Mouse (Mus musculus) lung, embryonic 14.5 days (tissue): ENCODE results near the gene Cemip2. TPM values are rescaled to one million over a fixed set of nuclear protein-coding genes. Genes with fewer than 3 reads are reported as not detected.

Source experiments
- ATAC-seq: fragments of 200-750 bp; cut with Nextera tagmentation; 2 replicates; pipeline ENCODE4 v1.8.0; 2017; ENCODE audit warnings: mild to moderate bottlenecking, moderate TSS enrichment, moderate library complexity; ENCODE audit not compliant: insufficient read depth
- DNase-seq: peaks from one replicate; pipeline ENCODE4 v3.0.0-alpha.2; 2015
- H3K27ac ChIP-seq: fragments of 300-500 bp; sonication (generic); 2 replicates; pipeline ENCODE4 v1.5.1; 2014; ENCODE audit warnings: low read depth, mild to moderate bottlenecking, moderate library complexity
- H3K27me3 ChIP-seq: fragments of 300-500 bp; sonication (generic); 2 replicates; pipeline ENCODE4 v1.6.1; 2014; ENCODE audit warnings: low read length, control low read depth; ENCODE audit not compliant: insufficient read depth
- H3K36me3 ChIP-seq: fragments of 300-500 bp; sonication (generic); 2 replicates; pipeline ENCODE4 v1.6.1; 2014; ENCODE audit warnings: control low read depth; ENCODE audit not compliant: insufficient read depth
- H3K4me1 ChIP-seq: fragments of 300-500 bp; sonication (generic); 2 replicates; pipeline ENCODE4 v1.6.1; 2014; ENCODE audit warnings: antibody characterized with exemption, control low read depth; ENCODE audit not compliant: insufficient read depth
- H3K4me2 ChIP-seq: fragments of 300-500 bp; sonication (generic); 2 replicates; pipeline ENCODE4 v1.6.1; 2014; ENCODE audit warnings: mild to moderate bottlenecking
- H3K4me3 ChIP-seq: fragments of 300-500 bp; sonication (generic); 2 replicates; pipeline ENCODE4 v1.5.1; 2014; ENCODE audit warnings: low read depth, low read length
- H3K9ac ChIP-seq: fragments of 300-500 bp; sonication (generic); 2 replicates; pipeline ENCODE4 v1.6.1; 2014
- H3K9me3 ChIP-seq: fragments of 300-500 bp; sonication (generic); 2 replicates; pipeline ENCODE4 v1.6.1; 2016; ENCODE audit warnings: low read depth, low read length, control low read depth
- CTCF ChIP-seq: IDR thresholded peaks from 2 replicates; pipeline ENCODE4 v1.5.1; 2016; ENCODE audit warnings: antibody characterized with exemption, low read depth
- WGBS: fragments of 180-500 bp; shearing (Covaris S2); extraction: QIAGEN DNeasy Blood & Tissue Kit; methylation state at CpG from one replicate; pipeline ENCODE4 v1.1.7; 2014; 5-methylcytosine and 5-hydroxymethylcytosine counted together
- polyA plus RNA-seq: library from polyadenylated mRNA; unstranded; fragments of >200 nt; fragmentation: Nextera tagmentation; extraction: Ambion mirVana; gene quantifications from 2 replicates; pipeline ENCODE4 v1.2.1, GENCODE M21; 2014

Gene Cemip2
- polyA plus RNA-seq, result 31.5 and 32.3 TPM in 2 replicates

DNA sequence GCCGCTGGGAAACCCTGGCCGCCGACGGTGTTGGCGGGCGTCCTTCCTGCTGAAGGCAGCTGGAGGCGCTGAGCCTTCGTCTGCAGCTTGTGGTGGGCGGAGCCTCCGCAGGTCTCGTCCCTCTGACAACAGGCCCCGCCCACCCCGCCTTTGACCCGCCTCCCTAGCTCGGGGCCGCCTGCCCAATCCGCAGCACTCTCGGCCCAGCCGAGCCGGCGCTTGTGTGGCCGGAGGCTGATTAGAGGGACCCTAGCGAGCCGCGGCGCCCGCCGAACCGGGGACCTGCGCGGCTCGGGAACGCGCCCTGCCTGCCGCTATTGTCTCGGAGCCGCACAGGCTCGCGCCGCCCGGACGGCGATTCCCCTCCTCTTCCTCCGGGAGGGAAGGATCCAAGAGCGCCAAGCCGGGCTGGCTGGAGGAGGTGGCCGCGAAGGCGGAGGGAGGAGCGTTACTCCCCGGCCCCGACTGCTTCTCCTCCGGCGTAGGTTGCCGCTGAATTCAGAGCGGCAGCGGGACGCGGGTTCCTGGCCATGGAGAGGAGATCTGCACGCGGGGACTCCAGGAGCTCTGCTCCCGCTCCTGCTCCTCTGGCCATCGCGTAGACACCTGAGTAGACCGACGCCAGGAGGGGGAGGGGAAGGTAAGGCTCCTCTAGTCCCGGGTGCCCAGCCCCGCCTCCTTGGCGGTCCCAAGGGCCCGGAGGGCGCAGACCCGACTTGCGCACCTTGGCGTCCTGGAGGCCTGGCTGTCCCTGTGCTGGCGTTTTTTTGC is at the start of gene Cemip2:
Gene Cemip2 (plus strand): TSS at position 196 of the 771 bp plus-strand sequence.
- under 1% methylated on average over 75 of the region's 75 CpGs for WGBS
- DNase-seq, result peak; percentile 96
- peak; percentile 97 for ATAC-seq
- Histone ChIP-seq H3K9me3 (no peaks in the 10 kb centered on the region), H3K4me2 (peak within 1 kb of the TSS; percentile 74), H3K4me3 (peak within 1 kb of the TSS; percentile 87), H3K27ac (peak within 1 kb of the TSS; percentile 94), H3K9ac (peak within 1 kb of the TSS; percentile 76), H3K36me3 (no peaks in the 10 kb centered on the region), H3K4me1 (peaks cover 18% of the 10 kb centered on the region; the same call in 1 of the 2 replicates), H3K27me3 (no peaks in the 10 kb centered on the region)
- TF ChIP-seq CTCF, result peak; percentile 67

- Histone ChIP-seq H3K36me3 (no peaks in the 10 kb centered on the region), H3K4me2 (no peak overlapping the region), H3K4me3 (no peak overlapping the region), H3K9me3 (no peaks in the 10 kb centered on the region), H3K27me3 (no peaks in the 10 kb centered on the region), H3K4me1 (no peaks in the 10 kb centered on the region), H3K9ac (no peak overlapping the region), H3K27ac (no peak overlapping the region)
- ATAC-seq (no peak), DNase-seq (no peak)
- TF ChIP-seq CTCF, result no peak
- WGBS, result 87% methylated on average over 6 of the region's 6 CpGs
Observed at GRCm38 (mm10) chr19:21728342-21728741, 49.8 kb upstream of the Cemip2 start.

DNA sequence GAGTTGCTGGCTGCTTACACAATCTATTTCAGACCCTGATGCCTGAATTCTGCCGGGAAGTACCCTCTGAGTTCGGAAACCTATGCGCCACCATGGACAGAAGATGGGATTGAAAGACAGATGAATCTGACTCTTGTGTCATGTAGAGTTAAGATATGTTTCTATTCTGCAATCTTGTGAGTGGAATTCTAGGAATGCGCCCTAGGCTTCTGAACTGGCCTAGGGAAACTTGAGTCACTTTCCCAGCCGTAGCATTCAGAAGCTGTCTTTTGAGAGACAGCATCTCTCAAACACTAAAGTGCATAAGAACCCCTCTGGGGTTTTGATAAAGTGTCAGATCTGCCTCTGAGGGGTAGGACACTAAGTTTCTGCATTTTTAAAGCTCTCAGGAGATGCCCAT is 46.3 kb upstream of the Cemip2 start:
- Histone ChIP-seq H3K4me2 (no peak overlapping the region), H3K4me3 (no peak overlapping the region), H3K9ac (no peak overlapping the region), H3K27ac (no peak overlapping the region), H3K9me3 (no peaks in the 10 kb centered on the region), H3K4me1 (no peaks in the 10 kb centered on the region), H3K36me3 (no peaks in the 10 kb centered on the region), H3K27me3 (no peaks in the 10 kb centered on the region)
- DNase-seq (no peak), ATAC-seq (no peak)
- WGBS, result 72% methylated on average over 5 of the region's 5 CpGs
- no peak for TF ChIP-seq CTCF

DNA sequence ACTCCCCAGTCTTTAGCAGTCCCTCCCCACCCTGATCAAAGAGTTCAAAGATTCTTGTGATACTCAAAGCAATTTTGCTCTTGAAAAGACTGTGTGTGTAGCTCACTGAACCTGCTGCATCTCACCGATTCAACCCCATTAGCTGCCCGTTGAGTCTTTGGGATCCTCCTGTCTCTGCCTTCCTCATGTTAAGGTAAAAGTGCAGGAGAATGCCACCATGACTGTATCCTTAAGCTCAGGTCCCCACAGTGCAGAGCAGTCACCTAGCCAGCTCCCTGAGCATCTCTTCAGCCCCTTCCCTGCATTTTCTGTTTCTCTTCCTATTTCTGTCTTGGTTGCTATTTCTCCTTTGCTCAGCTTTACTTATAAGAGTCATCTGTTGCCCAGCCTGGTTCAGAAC is 45.0 kb upstream of the Cemip2 start:
- Histone ChIP-seq H3K4me3 (no peak overlapping the region), H3K27ac (no peak overlapping the region), H3K9ac (no peak overlapping the region), H3K4me1 (0 out of 2 replicates have a peak, but pooled peaks cover 3% of the 10 kb centered on the region), H3K36me3 (no peaks in the 10 kb centered on the region), H3K27me3 (no peaks in the 10 kb centered on the region), H3K4me2 (no peak overlapping the region), H3K9me3 (no peaks in the 10 kb centered on the region)
- no peak for TF ChIP-seq CTCF
- DNase-seq (no peak), ATAC-seq (no peak)
- 87% methylated on average over 2 of the region's 2 CpGs for WGBS

- ATAC-seq (no peak), DNase-seq (peak; percentile 84)
- peak; percentile 67 for TF ChIP-seq CTCF
- no peak overlapping the region for H3K9ac ChIP-seq
- H3K4me1 ChIP-seq, result 0 out of 2 replicates have a peak, but pooled peaks cover 3% of the 10 kb centered on the region
- no peaks in the 10 kb centered on the region for H3K9me3 ChIP-seq
- no peak overlapping the region for H3K27ac ChIP-seq
- no peak overlapping the region for H3K4me3 ChIP-seq
- 29% methylated on average over 5 of the region's 5 CpGs for WGBS
- no peaks in the 10 kb centered on the region for H3K27me3 ChIP-seq
- H3K4me2 ChIP-seq, result no peak overlapping the region
- H3K36me3 ChIP-seq, result no peaks in the 10 kb centered on the region
Observed at GRCm38 (mm10) chr19:21734112-21734511, 44.0 kb upstream of the Cemip2 start.

GRCm38 (mm10) chr19:21737446-21737845 is 40.7 kb upstream of the Cemip2 start:
- 0 out of 2 replicates have a peak, but pooled peaks cover 3% of the 10 kb centered on the region for H3K4me1 ChIP-seq
- TF ChIP-seq CTCF, result no peak
- H3K4me2 ChIP-seq, result peak overlapping the region; percentile 45
- peak overlapping the region; percentile 71 for H3K27ac ChIP-seq
- H3K4me3 ChIP-seq, result 0 out of 2 replicates have a peak overlapping the region, but pooled peaks have one; percentile 0
- no peak overlapping the region for H3K9ac ChIP-seq
- peak; percentile 70; the same call in 1 of the 2 replicates for ATAC-seq
- 31% methylated on average over 18 of the region's 18 CpGs for WGBS
- H3K9me3 ChIP-seq, result no peaks in the 10 kb centered on the region
- no peaks in the 10 kb centered on the region for H3K36me3 ChIP-seq
- DNase-seq, result peak; percentile 74
- H3K27me3 ChIP-seq, result no peaks in the 10 kb centered on the region

DNA sequence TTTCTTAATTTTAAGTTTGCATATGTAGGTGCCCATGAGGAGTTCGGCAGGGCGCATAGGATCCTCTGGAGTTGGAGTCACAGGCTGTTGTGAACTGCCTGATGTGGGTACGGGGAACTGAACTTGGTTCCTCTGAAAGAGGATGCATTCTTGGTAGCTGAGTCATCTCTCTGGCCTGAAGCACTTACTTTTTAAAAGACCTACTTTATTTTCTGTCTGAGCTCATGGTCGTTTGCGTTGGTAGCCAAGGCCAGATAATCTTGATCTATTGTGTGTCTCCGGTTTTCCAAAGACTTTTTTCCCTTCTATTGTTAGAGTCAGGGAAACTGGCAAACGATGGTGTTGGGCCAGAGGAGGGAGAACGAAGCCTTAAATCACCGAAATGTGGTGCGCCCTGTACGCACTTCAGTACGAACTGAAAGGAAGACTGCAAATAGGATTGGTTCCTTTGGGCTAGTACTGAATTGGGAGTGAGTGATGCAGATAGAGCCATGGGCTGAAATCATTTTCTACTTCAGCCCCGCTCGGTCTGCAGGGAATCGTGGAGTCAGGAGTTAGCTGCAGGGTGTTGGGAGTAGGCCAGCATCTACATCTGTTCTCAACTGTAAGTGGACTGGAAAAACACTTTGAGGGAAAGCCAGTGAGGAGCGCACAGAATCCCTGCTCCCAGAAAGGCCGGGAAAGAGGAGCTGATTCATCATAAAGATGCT is 40.1 kb upstream of the Cemip2 start:
- Histone ChIP-seq H3K4me2 (peak overlapping the region; percentile 45), H3K9me3 (no peaks in the 10 kb centered on the region), H3K9ac (no peak overlapping the region), H3K36me3 (no peaks in the 10 kb centered on the region), H3K27ac (peak overlapping the region; percentile 71), H3K27me3 (no peaks in the 10 kb centered on the region), H3K4me3 (0 out of 2 replicates have a peak overlapping the region, but pooled peaks have one; percentile 0), H3K4me1 (0 out of 2 replicates have a peak, but pooled peaks cover 3% of the 10 kb centered on the region)
- TF ChIP-seq CTCF, result no peak
- DNase-seq (peak; percentile 66), ATAC-seq (peak; percentile 62)
- 41% methylated on average over 17 of the region's 17 CpGs for whole genome bisulfite sequencing
